In genomic region chr2:135958453-135958852, GRCm38 (mm10) we compare ENCODE assay signal across 12 mouse cellular contexts.
"Had no signal": no experiment of that assay in that cellular context is flagged by ENCODE, and none has a peak within 500 bp of the region (broad histone marks: within the 10 kb centered on the region; RNA-seq: fewer than 3 reads in every experiment).

No protein-coding gene starts in this region.

- H3K4me1 ChIP-seq: midbrain, embryonic 12.5 days; midbrain, embryonic 15.5 days; neural tube, embryonic 12.5 days had no signal

- H3K27ac ChIP-seq: kidney, embryonic 15.5 days; limb, embryonic 12.5 days; limb, embryonic 15.5 days; liver, embryonic 14.5 days; macrophage; midbrain, embryonic 12.5 days; midbrain, embryonic 15.5 days; neural tube, embryonic 12.5 days; neural tube, embryonic 15.5 days had no signal

- H3K4me3 ChIP-seq: kidney, embryonic 15.5 days; limb, embryonic 12.5 days; limb, embryonic 15.5 days; midbrain, embryonic 12.5 days; midbrain, embryonic 15.5 days; neural tube, embryonic 12.5 days; neural tube, embryonic 15.5 days had no signal

- H3K9ac ChIP-seq: kidney, embryonic 15.5 days; limb, embryonic 12.5 days; limb, embryonic 15.5 days; liver, embryonic 14.5 days; liver, postnatal 0 days; lung, embryonic 14.5 days; midbrain, embryonic 12.5 days; midbrain, embryonic 15.5 days; neural tube, embryonic 12.5 days; neural tube, embryonic 15.5 days had no signal

- H3K4me2 ChIP-seq: kidney, embryonic 15.5 days; limb, embryonic 12.5 days; limb, embryonic 15.5 days; liver, embryonic 11.5 days; lung, embryonic 14.5 days; midbrain, embryonic 12.5 days; midbrain, embryonic 15.5 days; neural tube, embryonic 12.5 days had no signal

- H3K9me3 ChIP-seq: kidney, embryonic 15.5 days; limb, embryonic 12.5 days; limb, embryonic 15.5 days; midbrain, embryonic 12.5 days; midbrain, embryonic 15.5 days; neural tube, embryonic 12.5 days; neural tube, embryonic 15.5 days had no signal

- H3K36me3 ChIP-seq: limb, embryonic 12.5 days; limb, embryonic 15.5 days; midbrain, embryonic 15.5 days; neural tube, embryonic 12.5 days had no signal

- H3K27me3 ChIP-seq: limb, embryonic 12.5 days; limb, embryonic 15.5 days; midbrain, embryonic 12.5 days; midbrain, embryonic 15.5 days; neural tube, embryonic 12.5 days; neural tube, embryonic 15.5 days had no signal
